Mouse (Mus musculus): ENCODE data around the gene Gtf2a1. TPM values are rescaled to one million over a fixed set of nuclear protein-coding genes. Genes with fewer than 3 reads are reported as not detected.
A peak's percentile ranks its signal among the peaks of the same experiment; 100 is the strongest.
"Not testable (repeated sequence)": the region's sequence is repeated elsewhere in the genome, so short reads cannot be mapped to it uniquely, and the experiment has no call there.

Gene Gtf2a1
- 10 to 100 TPM; 61.4 to 66.8 TPM for polyA plus RNA-seq (2017; shearing (Covaris generic))

GRCm38 (mm10) chr12:91589847-91590690 lies at the start of gene Gtf2a1:
Gene Gtf2a1 (minus strand): TSS chr12:91590487.
- peak; percentile 51 for ATAC-seq

- ATAC-seq = no peak
These were observed 48.1 kb upstream of the Gtf2a1 start for GRCm38 (mm10) chr12:91638351-91638750.

GRCm38 (mm10) chr12:91637136-91637909 lies 47.0 kb upstream of the Gtf2a1 start:
- no peak for ATAC-seq

- no peak for ATAC-seq
These were observed 36.2 kb upstream of the Gtf2a1 start for GRCm38 (mm10) chr12:91626482-91626881.

GRCm38 (mm10) chr12:91625013-91625412 lies 34.7 kb upstream of the Gtf2a1 start:
- ATAC-seq = peak; percentile 66

GRCm38 (mm10) chr12:91609425-91609824 lies 19.1 kb upstream of the Gtf2a1 start:
- no peak for ATAC-seq

GRCm38 (mm10) chr12:91607678-91608077 lies 17.4 kb upstream of the Gtf2a1 start:
- no peak for ATAC-seq

GRCm38 (mm10) chr12:91606651-91607050 lies 16.4 kb upstream of the Gtf2a1 start:
- ATAC-seq = no peak

- no peak for ATAC-seq
These were observed 14.3 kb upstream of the Gtf2a1 start for GRCm38 (mm10) chr12:91604600-91604999.

GRCm38 (mm10) chr12:91592128-91592527 lies 1.8 kb upstream of the Gtf2a1 start:
- ATAC-seq = no peak

GRCm38 (mm10) chr12:91591191-91591590 lies 904 bp upstream of the Gtf2a1 start:
- ATAC-seq = no peak

GRCm38 (mm10) chr12:91590716-91591115 lies 429 bp upstream of the Gtf2a1 start:
- no peak for ATAC-seq

- ATAC-seq = peak; percentile 3
These were observed 793 bp downstream of the Gtf2a1 start for GRCm38 (mm10) chr12:91589542-91589846.

GRCm38 (mm10) chr12:91588670-91589541 lies 1.4 kb downstream of the Gtf2a1 start:
- peak; percentile 3 for ATAC-seq

- ATAC-seq = peak; percentile 79
These were observed 2.1 kb downstream of the Gtf2a1 start for GRCm38 (mm10) chr12:91588176-91588669.

- no peak for ATAC-seq
These were observed 2.7 kb downstream of the Gtf2a1 start for GRCm38 (mm10) chr12:91587491-91588033.

- ATAC-seq = no peak
These were observed 3.2 kb downstream of the Gtf2a1 start for GRCm38 (mm10) chr12:91587077-91587476.

- ATAC-seq = not testable (repeated sequence)
These were observed 4.5 kb downstream of the Gtf2a1 start for GRCm38 (mm10) chr12:91585815-91586214.

GRCm38 (mm10) chr12:91585206-91585605 lies 5.1 kb downstream of the Gtf2a1 start:
- no peak for ATAC-seq

- ATAC-seq = no peak
These were observed 6.9 kb downstream of the Gtf2a1 start for GRCm38 (mm10) chr12:91583409-91583808.

- ATAC-seq = no peak
These were observed 7.8 kb downstream of the Gtf2a1 start for GRCm38 (mm10) chr12:91582362-91583002.
